Mouse (Mus musculus): Measurements from ENCODE around the gene Abtb1. TPM values are rescaled to one million over a fixed set of nuclear protein-coding genes. Genes with fewer than 3 reads are reported as not detected.

Gene Abtb1
- total RNA-seq, 4 experiments from 2014 or later, result 32.5 to 43.7 (median 39.8) TPM

DNA sequence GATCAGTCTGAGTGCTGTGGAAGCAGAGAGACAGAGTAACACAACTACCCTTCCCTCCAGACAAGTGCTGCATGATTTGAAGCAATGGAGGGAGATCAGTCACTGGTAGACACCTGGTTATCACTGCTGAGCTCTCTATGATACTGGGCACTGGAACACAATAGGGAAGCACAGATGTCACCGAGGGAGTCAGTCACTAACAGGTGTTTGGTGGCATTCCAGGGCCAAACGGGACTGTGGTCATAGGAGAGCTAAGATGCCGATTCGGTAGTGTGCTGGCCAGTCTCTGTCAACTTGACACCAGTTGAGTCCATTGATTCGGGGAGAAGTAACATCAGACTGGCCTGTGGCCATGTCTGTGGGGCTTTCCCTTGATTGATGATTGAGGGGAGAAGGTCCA, 12.7 kb upstream of the Abtb1 start:
- no peak for DNase-seq

DNA sequence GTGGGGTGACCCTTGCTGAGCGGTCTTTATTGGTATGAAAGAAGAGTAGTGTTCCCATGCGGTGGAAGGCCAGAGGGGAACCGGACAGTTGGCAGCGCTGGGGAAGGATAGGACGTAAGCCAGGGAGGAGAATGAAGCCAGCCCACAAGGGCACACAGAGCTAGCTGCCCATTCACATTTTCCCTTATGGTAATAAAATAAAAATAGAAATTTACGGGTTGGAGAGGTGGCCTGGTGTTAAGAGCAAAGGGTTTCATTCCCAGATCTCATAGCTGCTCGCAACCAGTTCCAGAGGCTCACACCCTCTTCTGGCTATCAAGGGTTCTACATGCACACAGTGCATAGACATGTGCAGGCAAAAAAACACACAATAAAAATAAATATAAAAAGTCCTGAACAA, 8.2 kb upstream of the Abtb1 start:
- no peak for DNase-seq

DNA sequence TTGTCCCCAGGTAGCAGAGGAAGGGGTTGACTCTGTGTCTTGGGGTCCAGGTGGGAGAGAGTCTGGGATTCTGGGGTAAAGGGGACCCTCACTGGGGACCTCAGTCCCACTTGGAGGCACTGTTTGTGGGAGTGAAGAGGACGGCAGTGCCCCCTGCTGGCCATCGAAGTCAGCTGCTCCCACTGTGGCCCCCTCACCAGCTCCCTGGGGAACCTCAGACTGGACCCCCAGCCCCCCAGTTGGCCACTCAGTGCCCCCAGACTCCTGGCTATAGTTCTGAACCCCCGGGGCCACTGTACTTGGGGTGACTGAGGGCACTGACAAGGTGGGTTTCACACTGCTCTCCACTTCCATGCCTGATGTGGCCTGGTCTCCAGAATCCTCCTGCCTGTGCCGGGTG, 7.5 kb upstream of the Abtb1 start:
- no peak for DNase-seq

DNA sequence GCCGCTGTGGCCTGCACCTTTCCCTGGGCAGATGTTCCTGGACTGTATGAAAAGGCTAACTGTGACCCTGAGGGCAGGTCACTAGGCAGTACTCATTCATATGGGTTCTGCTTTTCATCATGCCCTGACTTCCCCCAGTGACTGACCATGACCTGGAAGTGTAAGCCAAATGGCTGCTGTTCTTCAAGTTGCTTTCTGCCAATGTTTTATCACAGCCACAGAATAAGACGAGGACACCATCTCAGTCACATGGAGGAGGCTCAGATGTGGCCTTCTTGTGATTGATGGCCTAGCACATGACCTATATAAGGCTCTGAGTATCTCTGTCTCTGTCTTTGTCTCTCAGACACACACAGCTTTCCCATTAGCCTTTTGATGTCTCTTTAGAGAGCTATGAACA, 5.8 kb upstream of the Abtb1 start:
- no peak for DNase-seq

DNA sequence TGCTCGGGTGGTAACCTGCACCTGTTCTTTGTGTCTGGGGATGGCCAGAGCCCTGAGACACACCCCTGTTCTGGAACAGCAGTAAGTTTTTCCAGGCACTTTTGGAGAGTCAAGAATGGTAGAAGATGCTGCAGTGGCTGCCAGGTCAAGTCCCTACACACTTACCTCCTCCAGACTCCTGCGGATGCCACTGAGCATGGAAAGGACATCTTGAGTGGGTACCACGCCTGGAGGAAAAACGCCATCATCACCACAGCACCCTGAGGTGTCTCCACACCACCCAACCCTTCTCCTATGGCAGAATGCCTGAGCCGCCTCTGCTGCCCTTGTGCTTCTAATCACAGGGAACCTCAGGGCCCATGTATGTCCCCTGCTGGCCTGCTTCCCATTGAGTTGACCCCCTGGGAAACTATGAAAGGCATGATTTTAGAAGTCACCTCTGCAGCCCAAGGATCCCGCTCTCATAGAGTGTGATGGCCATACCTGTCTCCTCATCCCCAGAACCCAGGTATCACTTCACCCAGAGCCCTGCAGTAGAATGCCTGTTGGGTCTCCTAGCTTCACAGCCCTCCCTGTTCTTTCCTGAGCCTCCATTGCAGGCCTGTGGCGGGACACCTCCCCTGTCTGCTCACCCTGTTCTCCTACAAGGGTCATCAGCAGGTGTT, 3.2 kb upstream of the Abtb1 start:
- DNase-seq, result no peak

DNA sequence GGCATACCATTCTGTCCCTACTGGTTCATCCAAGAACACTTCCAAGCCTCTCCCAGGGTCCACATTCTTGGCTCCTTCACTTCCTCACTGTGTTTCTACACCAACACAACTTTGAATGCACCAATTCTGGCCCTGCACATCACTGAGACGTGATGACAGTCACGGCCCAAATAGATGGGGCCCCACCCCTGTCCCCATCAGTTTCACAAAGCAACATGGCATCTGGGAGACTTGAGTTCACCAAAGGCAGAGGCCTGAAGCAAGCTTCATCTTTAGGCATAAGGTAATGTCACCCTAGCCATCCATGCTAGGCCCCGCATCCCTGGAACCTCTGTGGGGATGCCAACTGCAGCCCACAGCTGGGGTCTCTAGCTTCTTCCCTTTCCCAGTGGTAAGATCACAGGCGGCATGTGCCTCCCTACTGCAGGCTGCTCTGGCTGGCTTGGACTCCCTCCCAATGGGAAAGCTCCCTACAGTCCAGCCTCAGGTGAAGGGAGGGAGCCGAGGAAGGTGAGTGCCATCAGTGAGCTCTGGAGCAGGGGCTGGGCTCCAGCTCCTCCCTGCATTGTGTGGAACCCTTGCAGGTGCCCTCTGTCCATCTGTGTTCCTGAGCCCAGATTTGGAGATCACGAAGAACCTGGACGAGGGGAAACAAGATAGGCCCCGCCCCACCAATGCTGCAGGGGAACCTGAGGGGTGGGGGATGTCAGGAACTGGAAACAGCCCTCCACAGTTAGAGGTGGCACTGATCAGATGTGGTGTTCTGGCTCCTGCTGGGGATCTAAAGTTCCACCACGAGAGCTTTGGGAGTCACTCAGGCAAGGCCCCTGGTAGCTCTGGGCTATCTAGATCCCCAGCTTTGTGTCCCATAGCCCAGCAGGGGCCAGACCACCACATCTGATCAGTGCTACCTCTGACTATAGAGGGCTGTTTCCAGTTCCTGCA, 2.3 kb upstream of the Abtb1 start:
- no peak for DNase-seq

DNA sequence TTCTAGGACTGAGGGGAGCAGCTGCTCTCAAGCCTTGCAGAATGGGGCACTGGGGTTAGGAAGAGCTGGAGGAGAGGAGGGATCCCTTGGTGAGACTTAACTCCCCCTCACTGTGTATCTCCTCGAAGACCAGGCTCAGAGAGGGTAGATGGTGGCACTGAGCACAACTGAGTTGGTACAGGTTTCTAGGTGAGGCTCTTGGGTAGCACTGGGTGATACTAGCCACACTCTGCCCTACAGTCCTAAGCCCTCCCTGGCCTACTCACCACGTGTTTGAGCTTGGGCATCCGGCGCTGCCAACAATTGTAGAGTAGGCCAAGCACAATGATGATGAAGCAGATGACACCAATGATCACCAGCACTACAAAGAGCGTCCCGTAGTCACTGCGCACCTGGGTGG, 1.5 kb upstream of the Abtb1 start:
- no peak for DNase-seq

DNA sequence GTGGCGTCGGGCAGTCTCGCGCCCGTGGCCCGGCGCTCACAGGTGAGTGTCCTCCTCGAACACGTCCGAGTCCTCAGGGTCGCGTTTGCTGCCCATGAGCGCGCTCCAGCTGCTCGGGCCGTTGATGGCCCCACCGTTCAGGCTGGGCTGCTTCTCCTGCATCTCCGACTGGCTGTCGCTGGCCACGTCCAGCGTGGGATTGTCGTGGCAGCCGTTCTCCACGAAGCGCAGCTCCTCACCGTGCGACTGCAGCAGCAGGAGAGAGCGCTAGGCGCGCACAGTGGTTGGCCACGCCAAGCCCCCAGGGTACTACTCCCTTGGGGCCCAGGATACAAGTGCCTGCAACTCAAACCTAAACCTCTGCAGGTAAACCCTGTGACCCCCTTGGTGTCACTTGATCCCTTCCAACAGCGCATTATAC, 957 bp upstream of the Abtb1 start:
- DNase-seq, result no peak

DNA sequence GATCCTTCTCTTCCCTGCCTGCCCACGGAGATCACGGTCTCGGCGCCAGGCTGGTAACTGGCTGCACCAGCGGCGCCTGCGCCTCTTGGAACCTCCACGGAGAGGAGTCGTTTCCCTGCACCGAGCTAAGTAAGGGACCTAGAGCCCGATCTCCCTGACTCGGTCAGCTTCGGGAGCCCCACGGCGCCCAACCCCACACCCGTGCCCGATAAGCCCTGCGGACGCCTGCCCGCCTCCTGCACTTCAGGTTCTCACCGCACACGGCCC, 337 bp downstream of the Abtb1 start:
- DNase-seq, result no peak

DNA sequence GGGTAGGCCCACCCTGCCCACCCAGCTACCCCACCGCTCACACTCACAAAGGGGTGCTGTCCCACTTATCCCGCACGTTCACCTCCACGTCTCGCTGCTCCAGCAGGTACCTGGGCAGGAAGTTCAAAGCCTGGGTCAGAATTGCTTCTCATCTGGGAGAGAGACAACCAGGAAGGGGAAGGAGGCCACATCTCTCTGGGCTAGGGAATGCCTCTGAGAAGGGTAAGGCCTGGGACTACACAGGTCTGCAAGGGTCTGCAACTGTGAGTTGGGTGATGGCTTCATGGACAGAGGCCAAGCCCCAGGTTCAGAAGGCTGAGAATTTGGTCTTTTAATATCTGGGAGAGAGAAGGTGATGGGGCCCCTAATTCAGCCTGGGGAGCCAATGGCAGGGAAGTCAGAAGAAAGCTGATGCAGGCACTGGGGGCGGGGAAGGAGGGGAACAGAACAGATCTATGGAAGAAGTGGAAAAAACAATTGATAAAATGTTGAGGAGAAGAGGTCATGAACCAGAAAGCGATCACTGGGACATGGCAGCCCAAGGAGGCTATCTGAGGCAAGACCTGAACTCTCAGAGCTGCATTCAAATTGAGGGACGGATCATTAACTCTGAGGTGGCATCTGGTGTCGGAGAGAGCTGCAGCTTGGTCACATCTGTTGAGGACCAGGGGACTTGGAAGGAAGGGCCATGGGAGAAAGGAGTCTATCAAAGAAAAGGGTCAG, 832 bp downstream of the Abtb1 start:
- DNase-seq, result no peak

DNA sequence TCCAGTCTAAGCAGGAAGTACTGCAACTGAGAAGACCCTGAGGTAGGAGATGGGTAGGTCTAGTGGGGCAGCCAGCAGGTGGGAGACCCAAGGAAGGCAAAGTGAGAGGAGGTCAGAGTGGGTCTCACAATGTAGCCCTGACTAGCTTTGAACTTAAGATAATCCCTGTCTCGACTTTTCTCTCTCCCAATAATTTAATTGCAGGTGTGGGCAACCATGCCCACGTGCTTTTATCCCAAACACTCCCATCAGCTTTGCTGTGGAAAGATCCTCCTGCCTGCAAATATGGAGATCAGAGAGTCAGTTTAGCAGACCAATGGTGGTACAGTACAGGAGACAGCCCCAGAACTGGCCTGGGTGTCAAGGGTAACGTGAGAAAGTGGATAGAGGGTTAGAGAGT, 1.6 kb downstream of the Abtb1 start:
- DNase-seq, result no peak

DNA sequence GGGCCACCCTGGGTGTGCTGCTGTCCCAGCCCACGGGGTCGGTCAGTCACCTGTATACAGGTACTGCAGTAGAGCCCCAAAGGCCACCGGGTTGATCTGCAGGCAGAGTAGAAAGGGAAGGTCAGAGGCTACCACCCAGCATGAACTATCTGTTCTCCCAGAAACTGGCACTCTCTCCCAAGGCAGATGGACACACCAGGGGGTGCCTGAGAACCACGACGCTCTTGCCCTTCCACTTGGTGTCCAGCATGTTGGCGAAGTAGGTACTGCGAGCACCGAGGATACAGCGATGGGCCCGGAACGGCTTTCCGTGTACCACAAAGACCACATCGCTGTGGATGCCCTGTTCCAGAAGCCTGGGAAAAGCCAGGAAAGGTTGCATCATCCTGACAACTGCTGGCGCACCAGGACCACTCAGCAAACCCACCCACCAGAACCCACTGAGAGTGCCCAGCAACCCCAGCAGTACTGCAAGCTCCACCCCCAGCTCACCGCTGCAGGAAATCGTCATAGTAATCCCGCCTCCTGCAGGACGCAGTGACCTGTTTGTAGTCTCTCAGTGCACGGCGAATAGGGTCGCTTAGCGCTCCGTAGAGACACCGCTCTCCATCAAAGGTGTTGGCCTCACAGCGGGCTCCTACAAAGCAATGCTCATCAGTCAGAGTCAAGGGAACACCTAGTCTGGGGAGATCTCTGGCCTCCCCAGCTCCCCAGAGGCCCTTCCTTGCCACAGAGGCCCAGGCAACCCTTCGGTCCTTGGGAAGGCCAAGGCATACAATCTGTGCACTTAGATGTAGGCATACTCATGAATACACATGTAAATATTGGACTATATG, 2.4 kb downstream of the Abtb1 start:
- DNase-seq, result no peak

DNA sequence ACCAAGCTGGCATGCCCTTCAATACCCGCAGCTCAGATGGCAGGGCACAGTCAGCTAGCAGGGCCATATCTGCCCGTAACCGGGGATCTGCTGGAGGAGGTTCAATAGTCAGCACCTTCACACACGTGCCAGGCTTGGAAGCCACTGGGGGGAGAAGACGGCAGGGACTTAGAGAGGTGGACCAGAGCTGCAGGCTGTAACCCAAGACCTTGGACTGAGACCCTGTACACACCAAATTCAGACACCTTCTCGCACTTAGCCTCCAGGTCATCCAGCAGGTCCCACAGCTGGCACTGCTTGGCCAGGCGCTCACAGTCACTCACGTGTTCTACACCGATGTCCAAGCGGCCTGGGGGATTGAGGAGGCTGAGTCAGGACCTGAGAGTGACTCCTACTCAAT, 3.2 kb downstream of the Abtb1 start:
- no peak for DNase-seq

DNA sequence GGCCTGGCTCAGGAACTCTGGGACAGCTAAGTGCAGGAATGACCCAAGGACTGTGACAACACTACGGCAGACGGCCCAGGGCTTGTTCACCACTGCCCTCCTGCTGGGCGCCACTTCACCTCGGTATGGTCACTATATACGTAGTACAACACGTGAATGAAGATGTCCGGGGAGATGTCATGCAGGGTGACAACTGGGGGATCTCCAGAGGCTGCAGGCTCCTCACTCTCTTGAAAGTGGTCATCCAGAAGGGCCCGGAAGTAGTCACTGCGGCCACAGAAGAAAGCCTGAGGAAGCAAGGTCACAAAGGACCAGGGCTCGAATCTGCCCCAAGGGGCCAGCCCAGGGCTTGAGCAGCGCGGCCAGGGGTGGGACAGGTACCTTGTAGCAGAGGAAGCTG, 3.8 kb downstream of the Abtb1 start:
- DNase-seq, result no peak

DNA sequence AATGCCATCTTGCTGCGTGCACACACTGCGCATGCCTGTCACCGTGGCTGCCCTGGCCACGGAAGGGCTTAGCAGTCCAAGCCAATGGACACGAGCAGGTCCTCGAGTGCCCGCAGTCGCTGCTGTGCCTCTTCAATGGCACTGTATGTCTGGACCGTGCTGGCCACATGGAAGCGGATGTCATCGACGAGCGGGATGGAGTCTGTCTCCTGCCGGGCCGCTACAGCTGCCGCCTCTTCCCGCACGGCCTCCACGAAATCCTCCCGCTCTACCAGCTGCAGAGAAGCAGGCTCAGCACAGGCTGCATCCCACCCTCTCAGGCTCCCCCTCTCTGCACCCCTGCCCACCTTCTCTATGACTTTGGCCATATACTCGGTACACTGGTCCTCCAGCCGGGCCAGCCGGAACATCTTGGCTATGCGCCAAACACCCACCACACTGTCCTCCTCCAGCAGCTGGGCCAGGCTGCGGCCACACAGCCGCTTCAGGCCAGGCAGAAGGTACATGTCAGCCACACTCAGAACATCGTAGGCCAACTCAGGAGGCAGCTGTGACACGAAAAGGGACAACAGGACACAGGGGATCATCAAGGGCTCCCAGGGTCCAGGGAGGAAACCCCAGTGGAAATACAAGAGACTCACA, 5.5 kb downstream of the Abtb1 start:
- no peak for DNase-seq

DNA sequence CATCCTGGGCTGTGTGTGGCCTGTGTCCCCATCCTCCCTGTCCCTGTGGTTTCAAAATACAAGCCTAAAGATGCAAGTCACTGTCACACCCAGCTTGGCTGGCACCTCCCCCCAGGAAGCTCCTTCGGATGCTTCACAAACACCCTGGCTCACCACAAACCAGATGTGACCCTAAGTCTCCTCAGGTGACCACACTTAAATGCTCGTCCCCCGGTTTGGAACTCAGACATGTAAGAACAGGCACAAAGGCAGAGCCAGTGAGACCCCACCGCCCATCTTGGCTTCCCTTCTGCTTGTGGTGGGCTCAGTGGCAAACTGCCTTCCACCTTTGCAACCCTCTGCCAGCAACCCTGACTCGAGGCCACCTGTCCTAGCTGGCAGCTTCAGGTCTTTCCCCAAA, 6.7 kb downstream of the Abtb1 start:
- DNase-seq, result no peak

DNA sequence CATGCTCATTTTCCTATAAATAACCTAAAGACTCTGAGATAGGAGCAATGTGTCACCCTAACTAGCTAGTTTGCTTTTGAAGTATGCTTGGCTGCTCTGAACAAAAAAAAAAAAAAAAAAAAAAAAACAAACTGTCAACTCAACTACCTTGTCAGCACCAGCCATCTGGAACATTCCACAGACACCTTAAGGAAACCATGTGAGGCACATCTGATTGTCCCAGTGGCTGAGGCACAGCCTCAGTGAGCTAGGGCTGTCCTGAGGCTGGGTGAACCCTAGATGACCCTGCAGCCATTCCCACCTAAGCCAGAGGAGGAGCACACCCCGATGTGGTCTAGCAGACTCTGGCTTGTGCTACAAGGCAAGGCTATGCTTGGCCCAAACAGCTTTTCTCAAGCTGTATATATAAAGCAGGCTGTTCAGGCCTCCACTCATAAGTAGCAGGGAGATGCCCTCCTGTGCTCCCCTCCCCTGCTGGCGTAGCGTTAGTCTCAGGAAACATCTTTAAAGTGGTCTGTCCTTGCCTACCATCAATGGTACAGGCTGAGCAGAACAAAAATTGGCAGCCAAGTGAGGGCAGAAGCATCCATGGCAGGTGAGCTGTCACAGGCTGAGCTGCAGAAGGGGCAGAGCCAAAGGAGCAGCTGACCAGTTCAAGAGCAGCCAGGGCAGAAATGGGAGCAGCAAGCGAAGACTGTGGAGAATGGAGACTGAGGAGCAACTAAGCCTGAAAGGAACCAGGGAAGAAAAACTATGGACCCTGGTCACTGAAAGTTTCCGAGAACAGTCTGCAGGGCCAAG, 8.2 kb downstream of the Abtb1 start:
- DNase-seq, result no peak

DNA sequence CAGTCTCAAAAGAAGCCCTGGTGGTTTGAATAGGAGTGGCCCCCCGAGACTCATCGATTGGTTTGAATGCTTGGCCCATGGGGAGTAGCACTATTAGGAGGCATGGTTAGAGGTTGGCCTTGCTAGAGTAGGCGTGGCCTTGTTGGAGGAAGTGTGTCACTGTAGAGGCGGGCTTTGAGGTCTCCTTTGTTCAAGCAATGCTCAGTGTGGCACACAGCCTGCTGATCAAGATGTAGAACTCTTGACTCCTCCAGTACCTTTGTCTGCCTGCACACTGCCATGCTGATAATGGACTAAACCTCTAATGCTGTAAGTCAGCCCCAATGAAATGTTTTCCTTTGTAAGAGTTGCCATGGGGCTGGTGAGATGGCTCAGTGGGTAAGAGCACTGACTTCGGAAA, 9.1 kb downstream of the Abtb1 start:
- DNase-seq, result no peak

DNA sequence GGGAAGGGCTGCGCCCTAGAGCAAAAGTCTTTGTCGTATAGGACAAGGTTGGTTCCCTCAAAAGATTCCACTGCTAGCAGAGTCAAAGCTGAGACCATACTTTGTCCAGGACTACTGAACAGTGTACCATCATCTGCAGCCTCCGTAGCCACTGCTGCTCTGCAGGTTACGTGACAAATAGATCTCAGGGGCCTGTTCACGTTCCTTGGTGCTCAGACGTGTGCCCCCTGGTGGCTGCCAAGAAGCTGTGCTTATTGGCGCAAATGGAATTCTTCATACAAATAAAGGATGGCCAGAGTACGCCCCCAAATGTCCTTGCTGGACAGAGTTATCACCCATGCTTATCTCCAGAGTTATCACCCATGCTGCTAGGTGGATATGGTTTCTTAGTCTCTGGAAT, 10.3 kb downstream of the Abtb1 start:
- DNase-seq, result no peak

DNA sequence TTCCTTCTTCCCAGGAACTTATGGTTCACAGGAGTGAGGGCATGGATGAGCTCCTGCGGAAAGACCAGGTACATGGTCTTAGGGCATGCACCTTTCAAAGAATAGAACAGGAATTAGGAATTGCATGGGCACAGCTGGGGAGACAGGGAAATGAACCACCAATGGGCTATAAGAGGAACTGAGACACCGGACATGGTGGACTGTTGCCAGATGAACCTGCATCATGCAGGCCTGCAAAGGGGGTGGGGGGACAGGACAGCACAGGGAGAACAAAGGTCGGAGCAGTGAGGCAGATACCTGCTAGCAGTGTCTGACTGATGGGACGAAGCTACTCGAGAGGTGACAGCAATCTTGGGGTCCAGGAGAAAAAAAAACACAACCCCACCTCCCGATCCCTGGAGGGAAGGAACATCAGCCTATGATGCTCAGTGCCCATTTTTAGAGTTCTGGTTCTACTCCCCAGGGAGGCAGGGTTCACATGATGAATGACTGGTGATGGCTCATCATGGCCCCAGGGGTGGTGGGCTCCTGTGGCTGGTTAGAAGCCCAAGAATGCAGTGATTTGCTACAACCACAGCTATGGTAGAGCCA, 11.6 kb downstream of the Abtb1 start:
- no peak for DNase-seq

DNA sequence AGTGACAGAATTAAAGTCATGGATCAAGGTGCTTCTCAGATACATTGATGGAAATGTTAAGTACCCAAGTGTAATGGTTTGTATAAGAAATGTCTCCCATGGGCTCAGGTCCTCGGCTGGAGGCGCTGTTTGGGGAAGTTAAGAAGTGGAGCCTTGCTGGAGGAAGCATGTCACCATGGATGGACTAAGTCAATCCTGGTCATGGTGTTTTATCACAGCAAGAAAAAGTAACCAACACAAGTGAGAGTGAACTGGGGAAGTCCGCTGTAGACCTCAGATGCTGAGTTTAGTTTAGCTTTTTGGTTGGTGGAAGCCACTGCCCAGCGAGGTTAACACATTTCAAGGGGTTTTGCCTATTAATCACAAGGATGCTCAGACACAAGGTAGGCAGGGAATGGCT, 12.2 kb downstream of the Abtb1 start:
- no peak for DNase-seq
